Mouse (Mus musculus) telencephalon, adult 2 months (tissue): ENCODE data around the gene Cdh18.

ENCODE experiments used
- DNase-seq: peaks from one replicate; pipeline ENCODE4 v3.0.0-alpha.2; 2011; ENCODE audit warnings: low read depth, low spot score

The Cdh18 gene

DNA sequence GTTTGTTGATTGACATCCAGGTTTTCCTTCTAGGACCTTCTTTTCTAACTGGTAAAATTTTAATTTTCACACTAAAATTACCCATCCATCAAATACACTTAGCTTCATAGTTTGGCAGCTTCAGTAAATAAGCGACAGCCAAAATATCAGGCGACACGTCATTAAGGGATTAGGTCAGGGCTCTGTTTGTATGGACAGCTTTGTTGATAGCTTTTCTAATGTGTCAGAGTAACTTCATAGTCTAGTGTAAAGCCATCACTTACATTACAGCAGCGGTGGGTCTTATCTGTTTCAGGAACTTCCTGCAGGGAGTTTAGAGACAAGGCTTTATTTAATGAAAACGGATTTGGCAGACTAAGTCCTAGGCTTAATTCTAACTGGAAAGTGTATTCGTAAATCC, 904.5 kb downstream of the Cdh18 start:
- DNase-seq: no peak

DNA sequence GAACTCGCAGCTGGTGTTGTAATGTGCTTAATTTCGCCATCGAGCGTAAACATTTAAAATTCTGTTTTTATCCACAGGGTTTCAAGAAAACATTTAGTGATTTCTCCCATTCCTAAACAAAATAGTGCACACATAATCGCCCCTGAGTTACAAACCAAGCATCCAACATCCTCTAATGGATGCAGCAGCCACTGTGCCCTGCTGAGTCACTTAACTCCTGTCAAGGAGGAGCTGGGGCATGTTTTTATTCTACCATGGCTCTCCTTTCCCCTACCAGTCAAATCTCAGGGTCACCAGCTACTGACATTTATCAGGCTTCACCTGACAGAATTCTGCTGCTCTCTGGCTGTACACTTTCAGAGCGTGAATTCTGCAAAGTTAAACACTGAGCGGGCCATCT, 906.5 kb downstream of the Cdh18 start:
- DNase-seq: peak; percentile 6

DNA sequence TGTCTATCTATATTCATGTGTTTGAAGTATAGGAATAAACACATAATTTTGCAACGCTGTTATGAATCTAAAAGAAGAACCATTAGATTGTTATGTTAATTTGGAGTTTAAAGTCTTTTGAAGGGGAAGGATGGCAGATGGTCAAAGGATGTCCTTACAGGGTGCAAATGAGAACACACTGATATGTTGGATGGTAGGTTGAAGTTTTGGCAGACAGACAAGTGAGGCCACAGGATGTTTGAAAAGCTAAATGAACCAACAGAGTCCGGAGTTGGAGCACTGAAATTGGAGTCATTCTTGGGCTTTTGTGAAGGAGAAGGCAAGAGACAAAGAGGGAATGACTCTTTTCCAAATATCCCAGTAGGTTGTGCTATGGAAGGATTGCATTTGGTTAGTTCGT, 908.6 kb downstream of the Cdh18 start:
- DNase-seq: no peak

GRCm38 (mm10) chr15:23470527-23471475, 922.0 kb downstream of the Cdh18 start:
- no peak for DNase-seq

GRCm38 (mm10) chr15:23486306-23486705, 937.5 kb downstream of the Cdh18 start:
- DNase-seq: peak; percentile 6

- no peak for DNase-seq
Observed at GRCm38 (mm10) chr15:23506480-23506879, 957.7 kb downstream of the Cdh18 start.

DNA sequence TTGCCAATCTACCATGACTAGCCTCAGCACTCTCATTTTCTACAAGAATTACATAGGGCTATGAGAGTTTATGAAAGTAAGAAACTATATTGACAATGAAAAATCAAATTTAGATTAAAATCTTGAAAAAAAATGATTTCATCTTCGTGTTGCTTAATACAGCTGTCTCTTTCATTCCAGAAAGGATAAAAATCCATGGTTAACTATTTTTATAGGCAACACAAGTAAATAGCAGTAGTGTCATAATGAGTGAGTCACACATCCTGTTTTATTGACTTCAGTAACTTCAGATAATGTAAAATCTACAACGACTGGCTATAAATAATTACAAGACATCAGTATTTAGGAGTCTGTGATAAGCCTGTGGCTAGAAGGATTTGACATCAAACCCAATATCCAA, 960.9 kb downstream of the Cdh18 start:
- DNase-seq: no peak

- DNase-seq: no peak
Observed at GRCm38 (mm10) chr15:23515786-23516185, 967.0 kb downstream of the Cdh18 start.

DNA sequence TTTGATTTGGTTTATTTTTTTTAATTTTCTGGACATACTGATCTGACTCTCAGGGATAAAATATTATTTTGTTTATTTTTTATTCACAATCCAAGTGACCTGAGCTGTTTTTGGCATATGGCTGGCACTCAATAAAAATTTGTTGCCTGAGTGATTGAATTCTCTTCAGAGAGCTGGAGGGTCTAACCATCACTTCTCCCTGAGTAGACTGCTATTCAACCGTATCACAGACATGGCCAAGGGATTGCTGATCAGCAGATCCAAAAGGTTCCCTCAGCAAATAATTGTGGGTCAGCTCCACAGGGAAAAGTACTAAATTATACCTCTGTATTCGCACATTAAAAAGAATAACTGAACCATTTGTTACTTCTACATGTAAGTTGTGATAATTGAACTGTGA, 969.3 kb downstream of the Cdh18 start:
- no peak for DNase-seq
